Mouse (Mus musculus): ENCODE data around the gene Sema3a. TPM values are rescaled to one million over a fixed set of nuclear protein-coding genes. Genes with fewer than 3 reads are reported as not detected.

The Sema3a gene
- polyA plus RNA-seq, 1 experiment from 2014 or later = 3.6 TPM

GRCm38 (mm10) chr5:13499835-13500234 lies 374.6 kb downstream of the Sema3a start:
- TF ChIP-seq CTCF (IDR thresholded peaks at IDR 0.05; ENCODE audit: low read depth) = no peak
- H3K27ac ChIP-seq (ENCODE audit: low read depth, low read length) = no peak overlapping the region

GRCm38 (mm10) chr5:13505839-13506499 lies 380.8 kb downstream of the Sema3a start:
- 34% methylated on average over 4 of the region's 4 CpGs for WGBS
- no peaks in the 10 kb centered on the region for H3K36me3 ChIP-seq (ENCODE audit: control insufficient read depth, insufficient read depth)
- H3K27me3 ChIP-seq (replicated peaks; ENCODE audit: control insufficient read depth, insufficient read depth, low read length) = no peaks in the 10 kb centered on the region
- H3K4me1 ChIP-seq (replicated peaks; ENCODE audit: control insufficient read depth, insufficient read depth, low read length) = no peaks in the 10 kb centered on the region
- no peak for TF ChIP-seq CTCF (IDR thresholded peaks at IDR 0.05; ENCODE audit: low read depth)
- no peak overlapping the region for H3K4me3 ChIP-seq (ENCODE audit: low read depth, low read length)
- H3K9me3 ChIP-seq (ENCODE audit: control insufficient read depth) = no peaks in the 10 kb centered on the region
- ATAC-seq = no peak
- H3K4me2 ChIP-seq (replicated peaks; ENCODE audit: low read depth) = no peak overlapping the region
- no peak overlapping the region for H3K27ac ChIP-seq (ENCODE audit: low read depth, low read length)
- H3K9ac ChIP-seq (ENCODE audit: low read depth, low read length) = no peak overlapping the region

More at GRCm38 (mm10) chr5:13499835-13500234, 374.6 kb downstream of the Sema3a start:
- 54% methylated on average over 2 of the region's 2 CpGs for WGBS
- Histone ChIP-seq H3K4me3 (ENCODE audit: low read depth, low read length) (no peak overlapping the region), H3K27me3 (replicated peaks; ENCODE audit: control insufficient read depth, insufficient read depth, low read length) (no peaks in the 10 kb centered on the region), H3K4me2 (replicated peaks; ENCODE audit: low read depth) (no peak overlapping the region), H3K36me3 (ENCODE audit: control insufficient read depth, insufficient read depth) (no peaks in the 10 kb centered on the region), H3K9me3 (ENCODE audit: control insufficient read depth) (no peaks in the 10 kb centered on the region), H3K4me1 (replicated peaks; ENCODE audit: control insufficient read depth, insufficient read depth, low read length) (no peaks in the 10 kb centered on the region), H3K9ac (ENCODE audit: low read depth, low read length) (no peak overlapping the region)
- ATAC-seq = no peak

GRCm38 (mm10) chr5:13509163-13509562 lies 383.9 kb downstream of the Sema3a start:
- Histone ChIP-seq H3K4me3 (ENCODE audit: low read depth, low read length) (no peak overlapping the region), H3K27ac (ENCODE audit: low read depth, low read length) (no peak overlapping the region), H3K27me3 (replicated peaks; ENCODE audit: control insufficient read depth, insufficient read depth, low read length) (no peaks in the 10 kb centered on the region), H3K9me3 (ENCODE audit: control insufficient read depth) (no peaks in the 10 kb centered on the region), H3K36me3 (ENCODE audit: control insufficient read depth, insufficient read depth) (no peaks in the 10 kb centered on the region), H3K9ac (ENCODE audit: low read depth, low read length) (no peak overlapping the region), H3K4me2 (replicated peaks; ENCODE audit: low read depth) (no peak overlapping the region), H3K4me1 (replicated peaks; ENCODE audit: control insufficient read depth, insufficient read depth, low read length) (no peaks in the 10 kb centered on the region)
- 71% methylated on average over 3 of the region's 3 CpGs for WGBS
- TF ChIP-seq CTCF (IDR thresholded peaks at IDR 0.05; ENCODE audit: low read depth) = no peak
- ATAC-seq = no peak

- TF ChIP-seq CTCF (IDR thresholded peaks at IDR 0.05; ENCODE audit: low read depth) = no peak
- Histone ChIP-seq H3K27me3 (replicated peaks; ENCODE audit: control insufficient read depth, insufficient read depth, low read length) (no peaks in the 10 kb centered on the region), H3K4me1 (replicated peaks; ENCODE audit: control insufficient read depth, insufficient read depth, low read length) (no peaks in the 10 kb centered on the region), H3K9me3 (ENCODE audit: control insufficient read depth) (no peaks in the 10 kb centered on the region), H3K9ac (ENCODE audit: low read depth, low read length) (no peak overlapping the region), H3K36me3 (ENCODE audit: control insufficient read depth, insufficient read depth) (no peaks in the 10 kb centered on the region), H3K4me3 (ENCODE audit: low read depth, low read length) (no peak overlapping the region), H3K27ac (ENCODE audit: low read depth, low read length) (no peak overlapping the region), H3K4me2 (replicated peaks; ENCODE audit: low read depth) (no peak overlapping the region)
- 73% methylated on average over 4 of the region's 4 CpGs for WGBS
- ATAC-seq = no peak
Measured at GRCm38 (mm10) chr5:13517018-13517417, 391.8 kb downstream of the Sema3a start.

GRCm38 (mm10) chr5:13525597-13525996 lies 400.4 kb downstream of the Sema3a start:
- no peak for TF ChIP-seq CTCF (IDR thresholded peaks at IDR 0.05; ENCODE audit: low read depth)
- no peak for ATAC-seq

GRCm38 (mm10) chr5:13527037-13527464 lies 401.8 kb downstream of the Sema3a start:
- no peaks in the 10 kb centered on the region for H3K9me3 ChIP-seq (ENCODE audit: control insufficient read depth)
- no peak for TF ChIP-seq CTCF (IDR thresholded peaks at IDR 0.05; ENCODE audit: low read depth)
- H3K36me3 ChIP-seq (ENCODE audit: control insufficient read depth, insufficient read depth) = no peaks in the 10 kb centered on the region
- no peak overlapping the region for H3K4me3 ChIP-seq (ENCODE audit: low read depth, low read length)
- no peak overlapping the region for H3K9ac ChIP-seq (ENCODE audit: low read depth, low read length)
- no peak for ATAC-seq
- H3K27ac ChIP-seq (ENCODE audit: low read depth, low read length) = no peak overlapping the region
- WGBS = 47% methylated on average over 7 of the region's 7 CpGs
- no peaks in the 10 kb centered on the region for H3K4me1 ChIP-seq (replicated peaks; ENCODE audit: control insufficient read depth, insufficient read depth, low read length)
- H3K4me2 ChIP-seq (replicated peaks; ENCODE audit: low read depth) = no peak overlapping the region
- H3K27me3 ChIP-seq (replicated peaks; ENCODE audit: control insufficient read depth, insufficient read depth, low read length) = no peaks in the 10 kb centered on the region

More at GRCm38 (mm10) chr5:13525597-13525996, 400.4 kb downstream of the Sema3a start:
- H3K9me3 ChIP-seq (ENCODE audit: control insufficient read depth) = no peaks in the 10 kb centered on the region
- H3K9ac ChIP-seq (ENCODE audit: low read depth, low read length) = no peak overlapping the region
- H3K27me3 ChIP-seq (replicated peaks; ENCODE audit: control insufficient read depth, insufficient read depth, low read length) = no peaks in the 10 kb centered on the region
- H3K4me2 ChIP-seq (replicated peaks; ENCODE audit: low read depth) = no peak overlapping the region
- no peaks in the 10 kb centered on the region for H3K4me1 ChIP-seq (replicated peaks; ENCODE audit: control insufficient read depth, insufficient read depth, low read length)
- H3K36me3 ChIP-seq (ENCODE audit: control insufficient read depth, insufficient read depth) = no peaks in the 10 kb centered on the region
- H3K4me3 ChIP-seq (ENCODE audit: low read depth, low read length) = no peak overlapping the region
- no peak overlapping the region for H3K27ac ChIP-seq (ENCODE audit: low read depth, low read length)
- 72% methylated on average over 3 of the region's 3 CpGs for WGBS
